Mouse (Mus musculus) adrenal gland, postnatal 10 days (tissue): ENCODE data around the gene Rcc1. TPM values are rescaled to one million over a fixed set of nuclear protein-coding genes. Genes with fewer than 3 reads are reported as not detected.

Source experiments
- DNase-seq: peaks from one replicate; pipeline ENCODE4 v3.0.0; 2021; ENCODE audit warnings: mixed read lengths
- total RNA-seq, 2 experiments: library from RNA; stranded (reverse); gene quantifications; 2 replicates each; pipeline ENCODE4 v1.2.3; 2021

The Rcc1 gene
- total RNA-seq, 2 experiments from 2014 or later, result 19.1 to 24.8 TPM

DNA sequence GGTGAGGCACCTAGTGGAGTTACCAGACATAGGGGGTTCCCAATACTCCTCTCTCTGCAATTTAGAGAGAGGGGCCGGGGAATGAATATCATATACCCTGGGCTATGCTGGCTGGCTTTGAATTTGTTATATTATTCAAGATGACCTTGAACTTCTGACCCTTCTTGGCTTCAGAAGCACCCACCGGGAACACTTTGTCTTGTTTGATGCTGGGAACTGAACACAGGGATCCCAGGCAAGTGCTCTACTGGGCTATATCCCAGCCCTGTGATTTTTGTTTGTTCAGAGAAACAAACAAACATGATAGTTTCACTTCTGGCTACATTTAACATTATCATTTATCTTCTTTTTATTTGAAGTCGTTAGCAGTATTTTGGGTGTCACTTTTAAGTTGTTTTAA lies 2.0 kb upstream of the Rcc1 start:
- no peak for DNase-seq

DNA sequence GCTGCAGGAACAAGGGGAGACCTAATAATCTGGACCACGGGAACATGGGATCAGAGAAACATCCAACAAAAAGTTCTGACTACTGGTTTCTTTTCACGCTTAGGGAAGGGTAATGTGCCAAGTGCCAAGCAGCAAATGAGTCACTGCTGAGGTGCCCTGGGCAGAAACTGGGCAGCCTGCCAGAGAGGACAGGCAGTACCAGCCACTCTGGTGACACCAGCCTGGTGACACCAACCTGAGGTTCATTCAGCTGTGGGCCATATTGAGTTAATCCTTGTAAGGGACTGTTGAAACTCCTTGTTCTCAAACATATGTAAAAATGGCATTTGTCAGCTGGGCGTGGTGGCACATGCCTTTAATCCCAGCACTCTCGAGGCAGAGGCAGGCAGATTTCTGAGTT lies 1.2 kb upstream of the Rcc1 start:
- DNase-seq, result peak; percentile 84

DNA sequence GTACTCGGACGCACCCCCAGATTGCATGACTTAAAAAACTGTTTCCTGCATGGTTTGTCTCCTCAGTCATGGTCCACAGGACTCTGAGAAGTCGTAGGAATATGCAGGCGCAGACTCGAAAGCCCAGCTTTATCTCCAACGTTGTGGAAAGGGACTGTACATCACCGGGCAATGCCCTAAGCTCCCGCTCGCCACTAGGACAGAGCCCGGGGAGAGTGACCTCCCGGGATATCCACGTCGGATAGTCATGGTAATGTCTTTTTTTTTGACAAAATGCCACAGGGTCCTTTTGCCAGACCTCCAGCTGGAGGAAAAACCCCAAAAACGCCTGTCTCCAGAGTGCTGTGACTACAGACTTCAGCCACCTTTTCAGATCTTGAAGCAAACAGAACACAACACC lies 666 bp downstream of the Rcc1 start:
- DNase-seq, result peak; percentile 47

DNA sequence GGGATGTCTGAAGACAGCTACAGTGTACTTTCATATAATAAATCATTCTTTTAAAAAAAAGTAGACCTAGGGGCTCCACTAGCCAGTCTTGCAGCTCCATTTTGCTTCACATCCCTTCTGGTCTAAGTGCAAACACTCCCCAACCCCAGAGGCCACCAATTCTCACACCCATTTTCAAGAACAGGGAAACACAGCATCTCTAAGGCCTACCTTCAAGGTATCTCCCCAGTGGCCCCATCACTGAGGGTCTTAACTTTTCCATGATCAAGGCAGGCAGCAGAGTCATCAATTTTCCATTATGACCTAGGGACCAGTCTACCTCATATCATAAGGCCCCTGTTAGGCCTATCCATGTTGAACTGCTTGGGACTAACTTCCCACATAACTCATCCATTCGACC lies 2.0 kb downstream of the Rcc1 start:
- DNase-seq, result no peak

DNA sequence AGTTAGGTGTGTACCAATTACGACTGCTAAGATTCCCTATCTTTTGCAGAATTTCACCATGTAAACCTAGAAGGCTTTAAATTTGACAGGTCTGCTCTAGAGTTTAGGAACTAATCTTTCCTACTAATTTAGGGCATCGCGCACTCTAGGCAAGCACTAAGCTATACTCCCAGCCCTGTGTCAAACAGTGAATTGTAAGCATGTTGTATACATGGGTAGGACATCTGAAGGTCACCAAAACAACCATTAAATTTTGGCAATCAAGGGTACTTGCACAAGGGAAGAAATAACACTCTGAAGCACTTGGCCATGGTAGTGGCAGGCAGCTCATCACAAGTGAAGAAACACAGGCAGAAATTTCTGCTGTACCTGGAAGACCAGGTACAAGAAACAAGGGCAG lies 2.6 kb downstream of the Rcc1 start:
- DNase-seq, result no peak

DNA sequence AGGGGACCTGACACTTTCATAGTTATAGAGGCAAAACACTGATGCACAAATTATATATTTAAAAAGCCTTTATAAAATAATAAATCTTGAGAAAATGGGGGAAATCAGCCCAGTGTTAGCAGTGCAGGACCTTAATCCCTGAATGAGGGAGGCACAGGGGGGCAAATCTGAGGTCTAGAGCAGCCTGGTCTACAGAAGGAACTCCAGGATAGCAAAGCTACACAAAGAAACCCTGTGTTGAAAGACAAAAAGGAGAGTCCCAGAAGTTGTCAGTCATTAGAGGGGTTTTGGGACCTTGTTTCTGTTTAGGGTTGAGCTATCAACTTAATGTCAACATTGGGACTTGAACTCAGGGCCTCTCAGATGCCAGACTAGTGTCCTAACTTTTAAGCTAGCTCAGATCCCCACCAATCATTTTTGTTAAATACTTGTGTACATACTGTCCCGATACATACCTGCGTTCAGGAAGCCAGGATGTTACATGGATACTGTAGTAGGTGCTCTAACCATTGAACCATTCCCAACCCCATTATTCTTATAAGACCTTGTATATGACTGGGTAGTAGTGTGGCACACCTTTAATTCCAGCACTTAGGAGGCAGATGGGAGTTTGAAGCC lies 3.2 kb downstream of the Rcc1 start:
- DNase-seq, result no peak

DNA sequence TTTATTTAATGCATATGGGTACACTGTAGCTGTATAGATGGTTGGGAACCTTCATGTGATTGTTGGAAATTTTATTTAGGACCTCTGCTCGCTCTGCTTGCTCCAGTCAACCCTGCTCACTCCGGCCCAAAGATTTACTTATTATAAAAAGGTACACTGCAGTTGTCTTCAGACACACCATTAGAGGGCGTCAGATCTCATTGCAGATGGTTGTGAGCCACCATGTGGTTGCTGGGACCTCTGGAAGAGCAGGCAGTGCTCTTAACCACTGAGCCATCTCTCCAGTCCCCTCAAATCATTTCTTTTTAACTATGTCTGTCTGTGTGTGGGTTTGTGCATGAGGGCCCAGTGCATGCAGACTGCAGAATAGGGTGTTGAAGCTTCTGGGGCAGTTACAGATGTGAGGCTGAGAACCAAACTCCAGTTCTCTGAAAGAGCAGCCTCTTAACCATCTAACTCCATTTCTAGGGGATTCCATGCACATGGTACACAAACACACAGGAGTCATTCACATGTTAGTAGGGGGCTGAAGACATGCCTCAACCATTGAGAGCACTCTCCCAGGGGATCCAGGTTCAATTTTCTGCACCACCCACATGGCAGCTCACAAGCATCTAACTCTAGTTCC lies 3.8 kb downstream of the Rcc1 start:
- DNase-seq, result no peak

DNA sequence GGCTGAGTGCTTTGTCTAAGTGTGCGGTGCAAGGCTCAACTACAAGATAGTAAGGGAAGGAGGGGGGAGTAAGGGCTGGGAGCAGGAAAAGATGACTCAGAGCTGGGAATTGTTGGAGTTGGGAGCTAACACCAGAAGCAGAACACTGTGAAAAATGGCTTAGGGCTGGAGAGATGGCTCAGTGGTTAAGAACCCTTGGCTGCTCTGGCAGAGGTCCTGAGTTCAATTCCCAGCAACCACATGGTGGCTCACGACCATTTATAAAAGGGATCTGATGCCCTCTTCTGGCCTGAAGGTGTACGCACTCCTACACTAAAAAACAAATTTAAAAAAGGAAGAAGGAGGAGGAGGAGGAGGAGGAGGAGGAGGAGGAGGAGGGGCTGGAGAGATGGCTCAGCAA lies 6.7 kb downstream of the Rcc1 start:
- DNase-seq, result no peak

DNA sequence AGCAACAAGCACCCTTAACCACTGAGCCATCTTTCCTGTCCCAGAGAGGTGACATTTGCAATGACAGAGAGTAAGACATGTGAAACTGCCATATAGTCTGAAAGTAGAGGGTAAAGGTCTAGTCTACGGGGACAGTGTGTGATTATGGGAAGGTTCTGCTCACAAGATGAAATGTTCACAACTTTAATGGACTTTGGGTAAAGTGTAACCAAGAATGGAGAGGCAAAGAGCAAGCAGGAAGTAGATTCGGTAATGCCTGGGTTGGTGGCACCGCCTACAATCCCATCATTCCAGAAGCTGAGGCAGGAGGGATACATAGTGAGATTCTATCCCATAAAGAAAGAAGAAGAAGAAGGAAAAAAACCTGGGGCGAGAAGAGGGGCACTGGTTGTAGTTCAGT lies 7.1 kb downstream of the Rcc1 start:
- DNase-seq, result no peak

DNA sequence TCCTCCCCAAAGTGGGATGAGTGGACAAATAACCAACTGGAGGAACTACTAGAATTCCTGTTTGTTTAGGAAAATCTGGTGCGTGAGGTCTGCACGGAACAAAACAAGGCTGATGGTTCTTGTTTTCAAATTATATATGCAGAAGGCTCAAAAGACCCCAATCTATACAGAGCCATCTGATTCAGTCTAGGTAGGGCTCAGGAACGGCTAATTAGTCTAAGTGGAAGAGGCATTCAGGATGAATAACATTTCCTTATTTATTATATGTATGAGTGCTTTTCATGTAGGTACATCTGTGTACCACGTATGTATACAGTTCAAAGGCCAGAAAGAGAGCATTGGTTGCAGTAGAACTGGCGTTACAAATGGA lies 7.6 kb downstream of the Rcc1 start:
- DNase-seq, result no peak

DNA sequence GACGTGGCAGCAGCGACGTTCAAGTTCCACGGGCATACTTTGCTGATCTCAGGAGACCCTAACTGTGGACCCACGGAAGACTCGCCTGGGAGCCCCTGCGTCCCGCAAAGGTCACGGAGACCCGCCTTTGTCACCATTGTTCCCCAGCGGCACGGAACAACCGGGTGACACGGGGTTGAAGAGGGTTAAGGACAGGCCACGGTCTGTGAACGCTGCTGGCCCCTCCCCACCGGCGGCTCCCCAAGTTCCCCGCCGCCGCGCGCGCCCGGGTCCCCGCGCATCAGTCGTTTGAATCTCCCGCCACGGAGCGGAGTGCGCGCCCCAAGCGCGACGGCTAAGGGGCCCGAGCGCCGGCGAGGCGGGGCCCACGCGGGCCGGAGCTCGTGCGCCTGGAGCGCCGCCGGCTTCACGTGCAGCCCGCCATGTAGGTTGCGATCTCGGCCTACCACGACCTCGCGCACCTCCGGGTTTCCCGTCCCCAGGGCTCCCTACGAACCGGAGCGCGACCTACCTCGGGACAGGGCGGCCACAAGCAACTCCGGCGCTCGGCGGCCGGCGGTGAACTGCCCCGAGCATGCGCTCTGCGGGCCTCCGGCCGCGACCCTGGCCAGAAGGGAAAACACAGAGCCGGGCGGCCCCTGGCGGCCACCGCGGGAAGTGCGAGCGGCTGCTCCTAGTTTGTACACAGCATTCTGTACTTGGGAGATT lies 8.1 kb downstream of the Rcc1 start:
- DNase-seq, result peak; percentile 99

DNA sequence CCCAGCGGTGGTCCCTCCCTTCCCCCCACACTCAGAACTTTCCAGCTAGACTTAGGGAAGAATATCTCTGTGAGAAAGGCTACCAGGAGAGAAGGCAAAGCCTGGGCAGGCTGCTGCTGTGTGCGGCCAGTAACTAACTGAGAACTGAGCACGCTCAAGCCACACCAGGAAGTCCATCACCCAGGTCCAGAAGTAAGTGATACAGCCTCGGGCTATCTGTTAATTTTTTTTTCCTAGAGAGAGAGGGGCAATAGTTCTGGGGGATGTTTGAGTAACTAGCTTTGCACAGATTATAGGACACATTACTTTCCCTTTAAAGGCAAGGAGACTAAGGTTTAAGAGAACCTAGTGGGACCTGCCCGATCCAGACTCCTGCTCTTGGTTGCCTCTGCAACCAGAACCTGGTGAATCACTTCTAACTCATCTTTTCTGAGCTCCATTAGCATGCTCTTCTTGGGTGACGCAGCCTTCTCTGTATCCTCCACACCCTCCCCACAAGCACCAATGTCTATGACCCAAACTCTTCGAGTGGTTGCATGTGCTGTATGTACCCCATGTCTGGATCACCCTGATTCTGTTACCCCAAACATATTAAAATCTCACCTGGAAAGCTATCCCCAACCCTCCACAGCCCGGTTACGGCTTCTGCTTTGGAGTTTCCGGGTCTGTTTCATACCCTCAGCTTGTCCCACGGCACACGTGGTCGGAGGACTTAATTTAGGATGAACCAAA lies 8.8 kb downstream of the Rcc1 start:
- no peak for DNase-seq

DNA sequence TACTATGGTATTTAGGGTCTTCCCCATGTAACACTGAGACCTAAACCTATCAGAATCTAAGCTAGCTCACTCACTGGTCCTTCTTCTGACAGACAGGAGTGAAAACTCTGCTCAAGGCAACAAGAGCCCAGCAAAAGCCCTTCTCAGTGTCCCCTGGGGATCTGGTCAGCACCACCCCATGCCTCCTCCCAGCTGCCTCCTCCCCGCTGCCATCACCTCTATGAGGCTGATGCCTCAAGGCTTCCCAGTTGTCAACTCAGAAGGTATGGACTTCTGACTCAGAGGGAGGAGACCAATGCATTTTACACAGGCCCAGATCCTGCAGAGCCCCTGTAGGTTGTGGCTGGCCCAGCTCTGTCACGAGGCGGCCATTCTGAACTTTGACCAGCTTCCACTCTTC lies 12.0 kb downstream of the Rcc1 start:
- no peak for DNase-seq

DNA sequence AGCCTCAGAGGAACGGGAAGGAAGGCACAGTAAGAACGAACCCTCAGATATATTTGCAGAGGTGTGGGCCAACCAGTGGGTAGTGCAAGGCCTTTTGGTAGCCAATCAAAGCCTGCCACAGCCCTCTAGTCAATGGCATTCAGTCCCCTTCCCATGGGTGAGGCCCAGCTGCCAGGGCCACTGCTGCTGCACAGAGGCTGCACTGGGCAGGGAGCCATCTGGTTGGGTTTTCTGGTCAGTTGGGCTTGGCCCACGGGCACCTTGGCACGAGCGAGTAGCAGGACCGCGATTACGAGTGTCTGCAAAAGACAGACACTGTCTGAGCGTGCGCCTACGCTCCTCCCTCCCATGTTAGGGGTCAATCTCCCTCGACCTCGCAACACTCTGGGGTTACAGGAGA lies 14.5 kb downstream of the Rcc1 start:
- peak; percentile 78 for DNase-seq

DNA sequence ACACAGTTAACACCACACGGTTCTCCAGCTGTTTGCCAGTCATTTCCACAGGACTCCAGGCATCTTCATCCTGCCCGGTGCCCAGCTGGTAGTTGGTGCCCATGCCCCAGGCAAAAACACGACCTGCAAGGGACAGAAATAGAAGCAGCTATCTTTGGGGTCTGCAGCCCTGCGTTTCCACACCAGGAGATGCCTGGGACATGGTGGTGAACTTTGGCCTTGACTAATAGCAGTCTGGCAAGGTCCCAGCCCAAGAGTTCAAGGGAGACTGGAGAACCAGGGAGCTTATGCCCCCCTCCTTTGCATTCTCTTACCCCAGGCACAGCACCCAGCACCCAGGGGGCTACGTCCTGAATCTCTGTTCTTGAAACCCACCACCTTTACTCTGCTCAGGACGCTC lies 20.5 kb downstream of the Rcc1 start:
- DNase-seq, result no peak

DNA sequence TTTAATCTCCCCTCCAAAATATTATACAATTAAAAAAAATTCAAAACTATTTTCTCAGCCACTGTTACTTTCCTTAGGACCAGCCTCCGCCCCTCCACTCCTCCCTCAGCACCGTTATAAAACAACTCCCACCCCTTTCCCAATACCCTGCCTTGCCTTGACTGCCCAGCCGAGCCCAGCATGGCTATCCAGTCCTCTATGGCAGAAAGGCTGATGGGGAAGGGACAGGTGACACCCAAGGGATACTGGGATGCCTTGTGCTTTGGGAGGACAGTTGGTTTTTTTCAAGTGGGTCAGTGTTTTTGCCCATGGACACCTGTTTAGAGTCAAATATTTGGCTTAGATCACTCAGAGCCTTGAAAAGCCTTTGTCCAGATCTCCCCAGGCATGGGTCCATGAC lies 21.4 kb downstream of the Rcc1 start:
- DNase-seq, result no peak

DNA sequence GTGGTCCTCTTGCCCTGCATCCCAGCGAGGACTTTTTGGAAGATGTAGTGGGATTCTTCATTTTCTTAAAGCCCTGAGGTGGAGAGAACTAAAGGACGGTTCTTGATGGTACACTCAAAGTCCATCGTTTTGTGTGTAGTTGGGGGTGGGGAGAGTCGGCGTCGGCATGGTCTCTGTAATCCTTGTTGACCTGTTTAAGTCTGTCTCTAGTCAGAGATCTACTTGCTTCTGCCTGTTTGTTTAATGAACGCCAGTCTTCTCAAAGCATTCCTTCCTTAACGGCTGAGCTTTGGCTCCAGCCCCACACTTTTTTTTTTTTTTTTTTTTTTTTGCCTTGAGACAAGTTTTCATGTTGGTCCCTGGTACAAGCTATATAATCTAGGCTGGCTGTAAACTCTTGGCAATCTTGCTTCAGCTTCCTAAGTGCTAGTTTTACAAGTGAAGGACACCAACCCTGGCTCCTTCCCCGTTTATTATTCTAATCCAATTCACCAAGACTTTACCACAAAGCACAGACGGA lies 23.5 kb downstream of the Rcc1 start:
- no peak for DNase-seq

DNA sequence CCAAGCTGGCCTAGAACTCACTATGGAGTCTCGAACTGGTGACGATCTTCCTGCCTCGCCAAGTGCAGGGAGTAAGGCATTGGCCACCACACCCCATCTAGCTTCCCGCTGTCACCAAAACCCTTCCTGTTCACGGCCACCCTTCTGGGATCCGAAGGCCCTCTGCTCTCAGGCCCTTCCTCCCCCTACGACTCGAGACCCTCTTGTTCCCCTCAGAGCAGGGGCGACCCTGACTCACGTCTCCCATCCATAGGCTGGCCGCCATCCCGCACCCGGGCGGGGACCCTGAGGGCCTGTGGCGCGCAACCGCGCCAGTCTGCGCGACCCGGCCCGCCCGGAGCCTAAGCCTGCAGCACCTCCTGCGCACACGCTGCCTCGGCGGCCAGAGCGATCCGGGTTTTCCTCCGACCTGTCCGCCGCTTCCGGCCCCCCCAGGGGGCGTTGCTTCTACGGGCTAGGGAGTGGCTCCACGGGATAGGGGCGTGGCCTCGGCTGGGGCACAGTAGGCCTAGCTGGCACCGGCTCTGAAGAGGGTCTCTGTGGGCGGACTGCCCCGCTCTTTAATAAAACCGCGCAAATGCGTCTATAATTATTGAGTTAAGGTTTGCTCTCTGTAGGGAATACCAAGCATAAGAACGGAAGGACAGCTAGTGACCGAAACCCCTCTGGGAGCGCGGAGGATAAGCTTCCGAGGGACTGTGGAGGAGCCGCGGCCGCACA lies 24.1 kb downstream of the Rcc1 start, which contains the start of gene Trnau1ap:
Trnau1ap (minus strand) TSS at position 424 of the 720 bp plus-strand sequence.
- DNase-seq, result peak; percentile 95

DNA sequence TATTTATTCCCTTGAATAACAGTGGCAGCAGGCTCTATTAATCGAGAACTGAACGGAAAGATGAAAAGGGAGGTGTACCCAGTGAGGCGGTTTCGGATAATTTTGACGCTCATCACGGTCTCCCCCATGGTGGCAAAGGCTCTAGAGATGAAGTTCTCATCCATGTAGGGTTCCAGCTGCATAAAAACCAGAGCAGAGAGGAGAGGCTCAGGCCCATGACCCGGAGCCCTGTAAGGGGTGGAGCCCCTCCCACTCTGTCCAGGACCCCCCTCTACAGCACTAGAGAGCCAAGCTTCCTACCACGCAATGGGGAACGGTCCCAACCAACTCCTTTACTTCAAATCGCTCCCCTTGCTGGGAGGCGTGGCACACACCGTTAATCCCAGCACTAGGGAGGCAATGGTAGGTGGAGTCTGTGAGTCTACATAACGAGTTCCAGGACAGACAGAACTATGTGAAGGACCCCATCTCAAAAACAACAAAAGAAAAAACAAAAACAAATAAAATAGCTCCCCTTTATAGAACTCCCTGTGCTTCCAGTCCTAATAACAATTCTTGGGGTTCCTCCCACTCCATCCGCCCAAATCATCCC lies 24.9 kb downstream of the Rcc1 start:
- DNase-seq, result no peak

DNA sequence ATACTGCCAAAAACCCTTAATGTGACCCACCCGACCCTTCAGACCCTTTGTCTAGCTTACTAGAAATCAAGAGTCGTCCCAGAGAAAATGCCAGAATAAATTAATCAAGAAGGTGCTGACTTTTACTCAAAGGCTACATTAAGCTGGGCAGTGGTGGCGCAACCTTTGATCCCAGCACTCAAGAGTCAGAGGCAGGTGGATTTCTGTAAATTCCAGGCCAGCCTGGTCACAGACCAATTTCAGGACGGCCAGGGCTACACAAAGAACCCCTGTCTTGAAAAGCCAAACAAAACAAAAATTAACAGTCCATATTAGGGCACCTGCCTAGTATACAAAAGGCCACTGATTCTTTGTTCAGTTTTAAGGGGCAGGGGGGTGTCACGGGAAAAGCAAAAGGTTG lies 26.9 kb downstream of the Rcc1 start:
- no peak for DNase-seq

DNA sequence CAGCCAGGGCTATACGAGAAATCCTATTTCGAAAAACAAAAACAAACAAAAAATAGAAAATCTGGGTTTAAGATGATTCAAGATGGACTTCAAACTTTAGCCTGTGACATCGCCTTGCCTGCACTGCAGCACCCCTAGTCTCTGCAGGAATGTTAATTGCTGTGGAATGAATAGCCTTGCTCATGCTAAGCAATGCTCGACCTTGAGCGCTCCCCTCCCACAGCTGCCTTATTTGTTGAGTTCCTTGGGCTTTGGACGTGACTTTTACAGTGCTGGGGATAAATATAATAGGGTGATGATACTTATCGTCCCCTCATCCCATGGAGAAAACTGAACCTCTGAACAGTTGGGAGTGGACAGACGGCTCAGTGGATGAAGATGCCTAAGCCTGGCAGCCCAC lies 37.7 kb downstream of the Rcc1 start:
- DNase-seq, result peak; percentile 32

DNA sequence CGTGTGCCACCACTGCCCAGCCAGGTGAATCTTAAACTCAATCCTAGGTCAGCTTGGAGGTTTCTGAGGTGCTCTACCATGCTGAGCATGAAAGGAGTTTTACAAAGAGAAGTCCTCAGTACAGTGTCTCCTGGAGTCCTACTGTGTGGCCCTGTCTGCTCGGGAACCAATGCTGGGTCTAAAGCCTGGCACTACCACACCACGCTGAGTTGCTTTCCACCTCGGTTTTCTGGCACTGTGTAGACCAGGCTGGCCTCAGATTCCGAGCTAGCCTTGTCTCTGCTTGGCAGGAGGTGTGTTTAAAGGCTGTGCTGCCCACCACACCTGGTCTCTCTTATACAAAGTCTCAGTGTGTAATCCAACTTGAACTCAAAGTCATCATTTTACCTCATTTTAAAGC lies 40.8 kb downstream of the Rcc1 start:
- DNase-seq, result no peak
